In genomic region chr7:6283451-6284075, GRCm38 (mm10) we compare ENCODE assay signal across 8 mouse cellular contexts. TPM values are rescaled to one million over a fixed set of nuclear protein-coding genes. Genes with fewer than 3 reads are reported as not detected.
A peak's percentile ranks its signal among the peaks of the same experiment; 100 is the strongest.
DNase-seq lines count a peak whose midpoint lies in the region; TF ChIP-seq lines count a peak whose summit lies in the region.

No protein-coding gene starts in this region.

- peak overlapping the region; percentile 94 for H3K27ac ChIP-seq in gastrocnemius, adult 2 months

- H3K9me3 ChIP-seq in megakaryocyte, embryonic 14.5 days, result no peaks in the 10 kb centered on the region

- H3K27me3 ChIP-seq in megakaryocyte, embryonic 14.5 days (replicated peaks), result no peaks in the 10 kb centered on the region

- intact Hi-C loops in gastrocnemius, adult 2 months (cut with DNase I), result loop anchor here (2.0 to 10.0 kb wide), 3 partner anchors 43 to 1779 kb away; partner anchors contain the start of genes Ppp1r12c and Zfp78

- DNase-seq in ZHBTc4 (ENCODE audit: low read depth, low spot score), result peak; percentile 92
- peak; percentile 44 to 73 for DNase-seq in cerebellum, postnatal 4 days (ENCODE audit: low spot score in 2 of 2)
- DNase-seq in gastrocnemius, adult 2 months, result peak; percentile 82
- DNase-seq in hindlimb bud, embryonic 11.5 days (ENCODE audit: extremely low spot score, low read depth, low spot score), result peak; percentile 77
- DNase-seq in left cerebral cortex, adult 8-10 months (ENCODE audit: low spot score in 2 of 2), result peak; percentile 75 to 80
- DNase-seq in right cerebral cortex, postnatal 10 days (ENCODE audit: low spot score in 2 of 2), result peak; percentile 90 to 92
- DNase-seq in urinary bladder, postnatal 4 days (ENCODE audit: low spot score in 2 of 2), result peak; percentile 68 to 72

- peaks cover 3% of the 10 kb centered on the region for H3K36me3 ChIP-seq in megakaryocyte, embryonic 14.5 days (replicated peaks; ENCODE audit: low read length)

- peak overlapping the region; percentile 81 for H3K4me3 ChIP-seq in gastrocnemius, adult 2 months
- peak overlapping the region; percentile 93 for H3K4me3 ChIP-seq in megakaryocyte, embryonic 14.5 days (replicated peaks)

- peak; percentile 49 for TF ChIP-seq CTCF in gastrocnemius, adult 2 months (IDR thresholded peaks at IDR 0.05)

- peaks cover 47% of the 10 kb centered on the region for H3K4me1 ChIP-seq in megakaryocyte, embryonic 14.5 days

RNA-seq across cellular contexts. Expression of gene Zfp667, which starts 2.8 kb away (rescaled TPM):
- total RNA-seq in gastrocnemius, adult 2 months (2021), result 1 to 10 TPM; 3.2 to 3.8 TPM
- 10 to 100 TPM; 10.8 to 16.0 (median 12.8) TPM for total RNA-seq in left cerebral cortex, adult 8-10 months (2022)
- 0.63 TPM in 1 of 2 replicates, not detected in the other for polyA plus RNA-seq in megakaryocyte, embryonic 14.5 days (2012; ENCODE audit: insufficient read depth, low replicate concordance)

RNA-seq across cellular contexts. Expression of gene Epp13, which starts 31.1 kb away (rescaled TPM):
- not detected for total RNA-seq in gastrocnemius, adult 2 months (2021)
- not detected for total RNA-seq in left cerebral cortex, adult 8-10 months (2022)
- polyA plus RNA-seq in megakaryocyte, embryonic 14.5 days (2012; ENCODE audit: insufficient read depth, low replicate concordance), result not detected in 2 replicates

RNA-seq across cellular contexts. Expression of gene Zfp583, which starts 47.5 kb away (rescaled TPM):
- total RNA-seq in gastrocnemius, adult 2 months (2021), result 1 to 10 TPM in 1 of 2 experiments, under 1 TPM in 1; 0.31 to 1.2 TPM
- 10 to 100 TPM in 1 of 4 experiments, 1 to 10 TPM in 3; 9.3 to 10.0 (median 9.6) TPM for total RNA-seq in left cerebral cortex, adult 8-10 months (2022)
- polyA plus RNA-seq in megakaryocyte, embryonic 14.5 days (2012; ENCODE audit: insufficient read depth, low replicate concordance), result 1.2 TPM in 1 of 2 replicates, not detected in the other

RNA-seq across cellular contexts. Expression of gene Gm3854, which starts 60.0 kb away (rescaled TPM):
- total RNA-seq in gastrocnemius, adult 2 months (2021), result under 1 TPM; 0.45 to 0.51 TPM
- 1 to 10 TPM; 5.0 to 6.8 (median 5.9) TPM for total RNA-seq in left cerebral cortex, adult 8-10 months (2022)
- polyA plus RNA-seq in megakaryocyte, embryonic 14.5 days (2012; ENCODE audit: insufficient read depth, low replicate concordance), result not detected in 2 replicates

Comparison
In these comparisons a context has a peak if more than half of its experiments do, and no peak if none do; other contexts are left out.
1. Peak in every context shown above with its lines: DNase-seq, H3K4me3 ChIP-seq and H3K27ac ChIP-seq.
2. RNA of gene Zfp583, which starts 47.5 kb away (total RNA-seq): 9.3 to 10.0 TPM in left cerebral cortex, adult 8-10 months; 0.31 to 1.2 TPM in gastrocnemius, adult 2 months; every median in the first group is over 4 times any median in the second.